Mouse (Mus musculus): ENCODE data around the gene Cbx5. TPM values are rescaled to one million over a fixed set of nuclear protein-coding genes. Genes with fewer than 3 reads are reported as not detected.

Gene Cbx5
- total and polyA plus RNA-seq, 3 experiments, result 94.9 to 171 (median 128) TPM

DNA sequence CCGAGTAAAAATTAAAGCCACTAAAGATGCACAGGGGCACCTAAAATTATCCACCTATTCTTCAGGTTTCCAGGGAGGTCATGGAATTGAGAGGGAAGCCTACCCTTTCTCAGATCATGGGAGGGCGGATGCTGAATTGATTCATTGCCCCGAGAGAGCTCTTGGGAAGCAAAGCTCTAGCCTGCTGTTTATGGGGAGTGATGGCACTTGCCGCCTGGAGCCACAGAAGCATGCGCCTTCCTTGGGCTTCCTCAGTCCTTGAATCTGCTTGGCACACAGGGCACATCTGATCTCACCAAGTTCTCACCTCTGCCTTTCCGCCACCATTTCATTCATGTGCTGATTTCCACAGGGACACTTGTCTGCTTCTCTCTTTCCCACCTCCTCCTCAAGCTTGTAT is 51.8 kb downstream of the Cbx5 start:
- peaks cover 3 to 15% of the 10 kb centered on the region in 2 experiments; a peak in 2 of 4 replicates for H3K4me1 ChIP-seq (ENCODE audit: control insufficient read depth in 1 of 2, insufficient read depth in 2 of 2)
- H3K27me3 ChIP-seq (replicated peaks), result peaks cover 7% of the 10 kb centered on the region
- dilution Hi-C loops (cut with MboI; ENCODE audit: extremely low pct_ligation_motif_present, extremely low pct_unique_long_range_greater_than_20kb, low sequenced_read_pairs), result no loop called here
- H3K27ac ChIP-seq (ENCODE audit: insufficient read depth, low read depth), result no peak overlapping the region
- H3K36me3 ChIP-seq (replicated peaks in 1 of 2; ENCODE audit: control insufficient read depth in 1 of 2, insufficient read depth in 1 of 2, low read length in 1 of 2), result peaks cover 18 to 44% of the 10 kb centered on the region in 2 experiments
- in situ Hi-C loops (cut with MboI; ENCODE audit: low pct_ligation_motif_present, low pct_unique_long_range_greater_than_20kb, low sequenced_read_pairs), result loop anchor here (5.0 kb wide), 1 partner anchor 119 kb away; no protein-coding TSS in a partner anchor
- H3K4me2 ChIP-seq (ENCODE audit: insufficient read depth, low read depth, poor library complexity, severe bottlenecking), result no peak overlapping the region
- no peak overlapping the region for H3K9ac ChIP-seq (ENCODE audit: insufficient read depth, low read depth)
- no peak overlapping the region for H3K4me3 ChIP-seq (replicated peaks in 1 of 3; ENCODE audit: low read depth in 2 of 3, low read length in 2 of 3, poor library complexity in 1 of 3)
- TF ChIP-seq POLR2AphosphoS2 (IDR thresholded peaks at IDR 0.05; ENCODE audit: low read depth, low read length) (no peak), RCOR1 (conservative IDR thresholded peaks at IDR 0.05; ENCODE audit: low read depth, low read length) (no peak), ZKSCAN1 (IDR thresholded peaks at IDR 0.05; ENCODE audit: borderline replicate concordance, low read depth, low read length) (no peak), SIN3A (IDR thresholded peaks at IDR 0.05; ENCODE audit: low read length) (no peak), ZNF384 (IDR thresholded peaks at IDR 0.05; ENCODE audit: low read depth, low read length) (no peak), EP300 (IDR thresholded peaks at IDR 0.05; ENCODE audit: low read length) (no peak), MYC (IDR thresholded peaks at IDR 0.05; ENCODE audit: low read depth, low read length) (no peak)
- DNase-seq (ENCODE audit: extremely low read depth), result no peak
- H3K9me3 ChIP-seq (replicated peaks; ENCODE audit: low read length), result no peaks in the 10 kb centered on the region
- H3K79me2 ChIP-seq (replicated peaks; ENCODE audit: control insufficient read depth, extremely low read depth, insufficient read depth, poor library complexity, severe bottlenecking), result no peaks in the 10 kb centered on the region

DNA sequence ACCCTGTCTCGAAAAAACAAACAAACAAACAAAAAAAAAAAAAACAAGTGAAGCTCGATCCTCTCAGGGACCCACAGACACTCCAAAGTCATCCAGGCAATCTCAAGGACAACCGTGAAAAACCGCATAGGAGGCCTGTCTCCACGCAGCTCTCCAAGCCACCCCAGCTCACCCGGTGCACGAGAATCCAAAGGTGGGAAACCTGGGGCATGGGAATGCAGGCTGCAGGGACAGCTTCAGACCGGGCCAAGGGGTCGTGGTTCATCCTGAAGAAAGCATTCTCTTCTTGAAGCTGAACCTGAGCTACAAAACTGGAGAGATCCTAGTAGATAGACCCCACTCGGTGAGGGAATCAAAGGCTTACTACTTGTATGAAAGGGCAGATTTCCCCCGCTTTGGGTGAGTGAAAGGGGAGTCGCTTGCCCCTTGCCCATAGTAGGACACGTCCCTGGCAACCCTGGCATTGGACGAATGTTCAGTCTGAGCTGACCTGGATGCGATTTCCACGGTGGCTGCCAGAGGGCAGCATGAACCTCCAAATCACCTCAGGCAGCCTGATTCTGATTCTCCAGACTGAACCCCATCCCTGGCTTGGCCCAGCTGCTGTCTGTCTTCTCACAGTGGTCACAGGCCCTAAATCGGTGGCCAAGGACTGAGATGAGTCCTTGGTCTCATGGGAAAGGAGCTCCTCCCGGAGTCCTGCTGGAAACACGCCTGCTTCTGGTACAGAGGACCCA is 54.0 kb downstream of the Cbx5 start:
- dilution Hi-C loops (cut with MboI; ENCODE audit: extremely low pct_ligation_motif_present, extremely low pct_unique_long_range_greater_than_20kb, low sequenced_read_pairs) (no loop called here), in situ Hi-C loops (cut with MboI; ENCODE audit: low pct_ligation_motif_present, low pct_unique_long_range_greater_than_20kb, low sequenced_read_pairs) (loop anchor here (5.0 kb wide), 1 partner anchor 122 kb away; no protein-coding TSS in a partner anchor)
- Histone ChIP-seq H3K4me3 (replicated peaks in 1 of 3; ENCODE audit: low read depth in 2 of 3, low read length in 2 of 3, poor library complexity in 1 of 3) (no peak overlapping the region), H3K79me2 (replicated peaks; ENCODE audit: control insufficient read depth, extremely low read depth, insufficient read depth, poor library complexity, severe bottlenecking) (no peaks in the 10 kb centered on the region), H3K27me3 (replicated peaks) (peaks cover 17% of the 10 kb centered on the region), H3K9ac (ENCODE audit: insufficient read depth, low read depth) (no peak overlapping the region), H3K36me3 (replicated peaks in 1 of 2; ENCODE audit: control insufficient read depth in 1 of 2, insufficient read depth in 1 of 2, low read length in 1 of 2) (peaks cover under 1 to 22% of the 10 kb centered on the region in 2 experiments), H3K27ac (ENCODE audit: insufficient read depth, low read depth) (no peak overlapping the region), H3K4me1 (ENCODE audit: control insufficient read depth in 1 of 2, insufficient read depth in 2 of 2) (peaks cover 8 to 31% of the 10 kb centered on the region in 2 experiments; a peak in 3 of 4 replicates), H3K9me3 (replicated peaks; ENCODE audit: low read length) (no peaks in the 10 kb centered on the region), H3K4me2 (ENCODE audit: insufficient read depth, low read depth, poor library complexity, severe bottlenecking) (no peak overlapping the region)
- DNase-seq (ENCODE audit: extremely low read depth), result peak; percentile 48
- TF ChIP-seq TBP (conservative IDR thresholded peaks at IDR 0.05; ENCODE audit: low read depth, low read length) (no peak), USF1 (IDR thresholded peaks at IDR 0.05; ENCODE audit: low read depth, low read length) (no peak), ZC3H11A (IDR thresholded peaks at IDR 0.05; ENCODE audit: low read depth, low read length) (0 out of 2 replicates have a peak, but pooled peaks have one; percentile 11), CHD1 (IDR thresholded peaks at IDR 0.05; ENCODE audit: low read depth, low read length) (no peak), RAD21 (IDR thresholded peaks at IDR 0.05; ENCODE audit: low read depth, low read length) (peak; percentile 81), ZNF384 (IDR thresholded peaks at IDR 0.05; ENCODE audit: low read depth, low read length) (no peak), ZKSCAN1 (IDR thresholded peaks at IDR 0.05; ENCODE audit: borderline replicate concordance, low read depth, low read length) (peak; percentile 36), SMC3 (IDR thresholded peaks at IDR 0.05; ENCODE audit: low read depth, low read length) (peak; percentile 84), E2F4 (IDR thresholded peaks at IDR 0.05; ENCODE audit: insufficient replicate concordance, low read depth, low read length) (no peak), MYC (IDR thresholded peaks at IDR 0.05; ENCODE audit: low read depth, low read length) (no peak), MXI1 (IDR thresholded peaks at IDR 0.05; ENCODE audit: low read depth, low read length) (no peak), CTCF (conservative IDR thresholded peaks at IDR 0.05 in 1 of 2, IDR thresholded peaks at IDR 0.05 in 1 of 2; ENCODE audit: low read depth in 2 of 2, low read length in 2 of 2) (peak in 1 of 2 experiments; percentile 86; a peak in 2 of 4 replicates), KAT2A (IDR thresholded peaks at IDR 0.05; ENCODE audit: insufficient replicate concordance, low read length) (no peak), HCFC1 (IDR thresholded peaks at IDR 0.05; ENCODE audit: low read depth, low read length) (no peak)

Measured in CH12.LX (cell line).